Comparison of ENCODE assay signal across 30 mouse cellular contexts in genomic region chr2:136064356-136064755, GRCm38 (mm10). TPM values are rescaled to one million over a fixed set of nuclear protein-coding genes. Genes with fewer than 3 reads are reported as not detected.
A peak's percentile ranks its signal among the peaks of the same experiment; 100 is the strongest.
DNase-seq lines count a peak whose midpoint lies in the region; ATAC-seq lines count a peak whose summit lies in the region.
"Had no signal": no experiment of that assay in that cellular context is flagged by ENCODE, and none has a peak within 500 bp of the region (broad histone marks: within the 10 kb centered on the region; RNA-seq: fewer than 3 reads in every experiment).

No protein-coding gene starts in this region.

- no peak overlapping the region for H3K4me2 ChIP-seq in forebrain, embryonic 16.5 days (ENCODE audit: low read length)
- no peak overlapping the region for H3K4me2 ChIP-seq in forebrain, embryonic 11.5 days (ENCODE audit: low read depth, low read length, severe bottlenecking)
- H3K4me2 ChIP-seq in midbrain, embryonic 12.5 days (replicated peaks), result no peak overlapping the region
- H3K4me2 ChIP-seq in hindbrain, embryonic 14.5 days (replicated peaks), result peak overlapping the region; percentile 34
- H3K4me2 ChIP-seq in neural tube, embryonic 13.5 days, result peak overlapping the region; percentile 50
- H3K4me2 ChIP-seq: embryonic facial prominence, embryonic 15.5 days; heart, embryonic 11.5 days; liver, embryonic 13.5 days had no signal

- peaks cover under 1% of the 10 kb centered on the region; the same call in 1 of the 2 replicates for H3K4me1 ChIP-seq in forebrain, embryonic 16.5 days (replicated peaks; ENCODE audit: control insufficient read depth, insufficient read depth, low read length)
- H3K4me1 ChIP-seq in forebrain, embryonic 11.5 days (replicated peaks; ENCODE audit: control insufficient read depth, insufficient read depth, low read length), result no peaks in the 10 kb centered on the region; the same call in 1 of the 2 replicates
- peaks cover 7% of the 10 kb centered on the region; the same call in 1 of the 2 replicates for H3K4me1 ChIP-seq in midbrain, embryonic 12.5 days
- H3K4me1 ChIP-seq in midbrain, embryonic 10.5 days, result peaks cover 3% of the 10 kb centered on the region
- H3K4me1 ChIP-seq in hindbrain, embryonic 14.5 days (replicated peaks; ENCODE audit: control insufficient read depth, insufficient read depth, low read length), result peaks cover 20% of the 10 kb centered on the region; the same call in 1 of the 2 replicates
- H3K4me1 ChIP-seq in neural tube, embryonic 13.5 days (replicated peaks), result peaks cover 39% of the 10 kb centered on the region
- H3K4me1 ChIP-seq: liver, embryonic 13.5 days had no signal

- no peak overlapping the region for H3K4me3 ChIP-seq in forebrain, embryonic 16.5 days (replicated peaks; ENCODE audit: low read length)
- no peak overlapping the region for H3K4me3 ChIP-seq in forebrain, embryonic 11.5 days (ENCODE audit: low read depth, low read length)
- no peak overlapping the region for H3K4me3 ChIP-seq in midbrain, embryonic 12.5 days
- H3K4me3 ChIP-seq in midbrain, embryonic 10.5 days, result no peak overlapping the region
- H3K4me3 ChIP-seq in hindbrain, embryonic 14.5 days (replicated peaks; ENCODE audit: low read length), result 0 out of 2 replicates have a peak overlapping the region, but pooled peaks have one; percentile 0
- H3K4me3 ChIP-seq in neural tube, embryonic 13.5 days, result peak overlapping the region; percentile 17
- H3K4me3 ChIP-seq: embryonic facial prominence, embryonic 10.5 days; embryonic facial prominence, embryonic 15.5 days; liver, embryonic 13.5 days; myocyte had no signal

- no peak overlapping the region for H3K27ac ChIP-seq in forebrain, embryonic 16.5 days (ENCODE audit: low read length)
- H3K27ac ChIP-seq in forebrain, embryonic 11.5 days (ENCODE audit: low read depth, low read length), result no peak overlapping the region
- no peak overlapping the region for H3K27ac ChIP-seq in midbrain, embryonic 12.5 days (replicated peaks)
- no peak overlapping the region for H3K27ac ChIP-seq in midbrain, embryonic 10.5 days (replicated peaks)
- H3K27ac ChIP-seq in hindbrain, embryonic 14.5 days, result peak overlapping the region; percentile 77
- peak overlapping the region; percentile 80 for H3K27ac ChIP-seq in neural tube, embryonic 13.5 days (replicated peaks)
- H3K27ac ChIP-seq: embryonic facial prominence, embryonic 10.5 days; embryonic facial prominence, embryonic 15.5 days; liver, embryonic 13.5 days; macrophage had no signal

- ATAC-seq in forebrain, embryonic 16.5 days, result peak; percentile 50
- no peak; the same call in 1 of the 2 replicates for ATAC-seq in forebrain, embryonic 11.5 days (replicated peaks; ENCODE audit: low FRiP score)
- peak; percentile 36 for ATAC-seq in midbrain, embryonic 12.5 days (ENCODE audit: low FRiP score, low read depth)
- no peak for ATAC-seq in hindbrain, embryonic 14.5 days (ENCODE audit: low FRiP score)
- 0 out of 2 replicates have a peak, but pooled peaks have one; percentile 30 for ATAC-seq in neural tube, embryonic 13.5 days (ENCODE audit: low read depth)
- ATAC-seq: CD4-positive, CD25-positive, alpha-beta regulatory T cell, adult 4 months; midbrain, embryonic 16.5 days had no signal

- 46% methylated on average over 1 of the region's 1 CpGs for WGBS in forebrain, embryonic 16.5 days
- WGBS in forebrain, embryonic 11.5 days, result 47% methylated on average over 1 of the region's 1 CpGs
- WGBS in midbrain, embryonic 12.5 days, result 81% methylated on average over 1 of the region's 1 CpGs
- WGBS in midbrain, embryonic 10.5 days, result 76% methylated on average over 1 of the region's 1 CpGs
- WGBS in hindbrain, embryonic 14.5 days, result 27% methylated on average over 1 of the region's 1 CpGs
- WGBS in neural tube, embryonic 13.5 days, result 51% methylated on average over 1 of the region's 1 CpGs

- H3K36me3 ChIP-seq in forebrain, embryonic 16.5 days (ENCODE audit: control insufficient read depth, insufficient read depth), result no peaks in the 10 kb centered on the region
- H3K36me3 ChIP-seq in forebrain, embryonic 11.5 days (ENCODE audit: control insufficient read depth, insufficient read depth, low read length), result no peaks in the 10 kb centered on the region
- H3K36me3 ChIP-seq in midbrain, embryonic 12.5 days, result no peaks in the 10 kb centered on the region
- H3K36me3 ChIP-seq in midbrain, embryonic 10.5 days, result no peaks in the 10 kb centered on the region
- peaks cover 6% of the 10 kb centered on the region for H3K36me3 ChIP-seq in hindbrain, embryonic 14.5 days (replicated peaks; ENCODE audit: control insufficient read depth, insufficient read depth)
- H3K36me3 ChIP-seq in neural tube, embryonic 13.5 days, result peaks cover 6% of the 10 kb centered on the region
- H3K36me3 ChIP-seq: embryonic facial prominence, embryonic 10.5 days; embryonic facial prominence, embryonic 15.5 days; liver, embryonic 13.5 days had no signal

- H3K9me3 ChIP-seq in forebrain, embryonic 16.5 days (ENCODE audit: control insufficient read depth, low read length), result no peaks in the 10 kb centered on the region
- H3K9me3 ChIP-seq in forebrain, embryonic 11.5 days (ENCODE audit: control insufficient read depth, low read length), result no peaks in the 10 kb centered on the region
- H3K9me3 ChIP-seq in midbrain, embryonic 12.5 days, result no peaks in the 10 kb centered on the region
- no peaks in the 10 kb centered on the region for H3K9me3 ChIP-seq in midbrain, embryonic 10.5 days (replicated peaks)
- no peaks in the 10 kb centered on the region for H3K9me3 ChIP-seq in hindbrain, embryonic 14.5 days (ENCODE audit: control insufficient read depth, low read length)
- H3K9me3 ChIP-seq in neural tube, embryonic 13.5 days, result no peaks in the 10 kb centered on the region
- H3K9me3 ChIP-seq: embryonic facial prominence, embryonic 10.5 days; embryonic facial prominence, embryonic 15.5 days; liver, embryonic 13.5 days had no signal

- no peak for DNase-seq in forebrain, embryonic 11.5 days (ENCODE audit: low spot score)
- no peak for DNase-seq in midbrain, embryonic 10.5 days (ENCODE audit: low spot score)
- no peak for DNase-seq in hindbrain, embryonic 14.5 days (ENCODE audit: low spot score)
- no peak for DNase-seq in thymus, postnatal 0 days (ENCODE audit: low spot score)
- no peak for DNase-seq in cerebellum, postnatal 25 days
- DNase-seq: adrenal gland, postnatal 36 days; cerebellum, adult 2 months; cerebellum, postnatal 14 days; gastrocnemius, postnatal 25 days; heart, adult 18-20 months; heart, postnatal 4 days; kidney, adult 2 months; kidney, postnatal 36 days; left cerebral cortex, postnatal 4 days; liver, embryonic 13.5 days; lung, adult 2 months; lung, postnatal 10 days; thymus, adult 2 months; thymus, postnatal 4 days had no signal

- H3K9ac ChIP-seq in forebrain, embryonic 16.5 days (replicated peaks; ENCODE audit: low read depth, low read length), result no peak overlapping the region
- H3K9ac ChIP-seq in forebrain, embryonic 11.5 days (ENCODE audit: low read length), result no peak overlapping the region
- no peak overlapping the region for H3K9ac ChIP-seq in midbrain, embryonic 12.5 days (replicated peaks)
- H3K9ac ChIP-seq in hindbrain, embryonic 14.5 days, result peak overlapping the region; percentile 52
- H3K9ac ChIP-seq in neural tube, embryonic 13.5 days, result peak overlapping the region; percentile 64
- H3K9ac ChIP-seq: embryonic facial prominence, embryonic 15.5 days; liver, embryonic 13.5 days had no signal

- H3K27me3 ChIP-seq in forebrain, embryonic 16.5 days (replicated peaks; ENCODE audit: control insufficient read depth, insufficient read depth, low read length), result peaks cover 12% of the 10 kb centered on the region
- H3K27me3 ChIP-seq in forebrain, embryonic 11.5 days (ENCODE audit: control insufficient read depth, insufficient read depth, low read length), result peaks cover 16% of the 10 kb centered on the region
- H3K27me3 ChIP-seq in midbrain, embryonic 12.5 days, result peaks cover 17% of the 10 kb centered on the region
- H3K27me3 ChIP-seq in midbrain, embryonic 10.5 days (ENCODE audit: low read depth, poor library complexity, severe bottlenecking), result peaks cover 22% of the 10 kb centered on the region
- peaks cover 8% of the 10 kb centered on the region; the same call in 1 of the 2 replicates for H3K27me3 ChIP-seq in hindbrain, embryonic 14.5 days (ENCODE audit: control insufficient read depth, insufficient read depth, low read length)
- H3K27me3 ChIP-seq in neural tube, embryonic 13.5 days, result peaks cover 13% of the 10 kb centered on the region

RNA-seq across cellular contexts. Expression of gene Lamp5, which starts 12.3 kb away (rescaled TPM):
- 0.97 and 1.4 TPM in 2 replicates for polyA plus RNA-seq in forebrain, embryonic 16.5 days (2015; fragmentation: Nextera tagmentation; extraction: Ambion mirVana)
- polyA plus RNA-seq in forebrain, embryonic 11.5 days (2014; fragmentation: Nextera tagmentation; extraction: Ambion mirVana), result 3.0 and 3.6 TPM in 2 replicates
- polyA plus RNA-seq in midbrain, embryonic 12.5 days (2016; fragmentation: Nextera tagmentation; extraction: Ambion mirVana), result 4.5 and 4.6 TPM in 2 replicates
- polyA plus RNA-seq in midbrain, embryonic 10.5 days (2016; fragmentation: Nextera tagmentation; extraction: Ambion mirVana), result 1.3 and 2.7 TPM in 2 replicates
- polyA plus RNA-seq in hindbrain, embryonic 14.5 days (2014; fragmentation: Nextera tagmentation; extraction: Ambion mirVana), result 227 and 267 TPM in 2 replicates
- 309 TPM in 2 replicates for polyA plus RNA-seq in neural tube, embryonic 13.5 days (2015; fragmentation: Nextera tagmentation; extraction: Ambion mirVana)
- not detected in 2 replicates for polyA plus RNA-seq in thymus, postnatal 0 days (2015; fragmentation: Nextera tagmentation; extraction: Ambion mirVana)
- polyA plus RNA-seq: CD4-positive, CD25-positive, alpha-beta regulatory T cell, adult 4 months; heart, embryonic 16.5 days; kidney, adult 2 months; lung, adult 2 months; macrophage; myocyte; thymus, adult 2 months had no signal

Comparison
In these comparisons a context has a peak if more than half of its experiments do, and no peak if none do; other contexts are left out.
1. ATAC-seq: peak in forebrain, embryonic 16.5 days (single experiment), midbrain, embryonic 12.5 days (single experiment) and neural tube, embryonic 13.5 days (single experiment); none in forebrain, embryonic 11.5 days (single experiment) and hindbrain, embryonic 14.5 days (single experiment).
2. H3K27ac ChIP-seq: peak in hindbrain, embryonic 14.5 days (single experiment) and neural tube, embryonic 13.5 days (single experiment); none in forebrain, embryonic 16.5 days (single experiment), forebrain, embryonic 11.5 days (single experiment), midbrain, embryonic 12.5 days (single experiment) and midbrain, embryonic 10.5 days (single experiment).
3. H3K4me2 ChIP-seq: peak in hindbrain, embryonic 14.5 days (single experiment) and neural tube, embryonic 13.5 days (single experiment); none in forebrain, embryonic 16.5 days (single experiment), forebrain, embryonic 11.5 days (single experiment) and midbrain, embryonic 12.5 days (single experiment).
4. H3K4me3 ChIP-seq: peak in hindbrain, embryonic 14.5 days (single experiment) and neural tube, embryonic 13.5 days (single experiment); none in forebrain, embryonic 16.5 days (single experiment), forebrain, embryonic 11.5 days (single experiment), midbrain, embryonic 12.5 days (single experiment) and midbrain, embryonic 10.5 days (single experiment).
5. H3K9ac ChIP-seq: peak in hindbrain, embryonic 14.5 days (single experiment) and neural tube, embryonic 13.5 days (single experiment); none in forebrain, embryonic 16.5 days (single experiment), forebrain, embryonic 11.5 days (single experiment) and midbrain, embryonic 12.5 days (single experiment).
6. RNA of gene Lamp5, which starts 12.3 kb away (polyA plus RNA-seq): 309 TPM in neural tube, embryonic 13.5 days and 227 to 267 TPM in hindbrain, embryonic 14.5 days; 4.5 to 4.6 TPM in midbrain, embryonic 12.5 days, 3.0 to 3.6 TPM in forebrain, embryonic 11.5 days, 0.97 to 1.4 TPM in forebrain, embryonic 16.5 days, 1.3 to 2.7 TPM in midbrain, embryonic 10.5 days and not detected in thymus, postnatal 0 days; every median in the first group is over 10 times any median in the second.